24 mouse cellular contexts compared by ENCODE assay signal in the genomic region with DNA sequence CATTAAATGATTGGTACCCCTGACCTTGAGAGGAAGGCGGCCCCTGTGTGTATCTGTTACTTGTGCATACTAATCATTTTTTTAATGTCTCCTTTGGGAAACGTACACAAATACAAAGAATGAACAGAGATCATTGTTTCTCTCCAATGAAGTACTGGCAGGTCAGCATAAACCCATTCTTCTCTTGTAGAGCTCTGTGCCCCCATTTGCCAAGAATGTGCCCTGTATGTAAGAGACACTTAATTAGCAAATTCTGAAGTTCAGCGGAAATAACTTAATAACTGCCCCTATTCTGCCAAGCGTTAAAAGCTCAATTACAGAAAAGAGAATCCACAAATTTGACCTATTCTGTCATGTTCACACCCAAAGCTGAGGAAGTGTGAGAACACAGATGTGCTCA.
DNase-seq lines count a peak whose midpoint lies in the region; ATAC-seq and TF ChIP-seq lines count a peak whose summit lies in the region.
"Had no signal": no experiment of that assay in that cellular context is flagged by ENCODE, and none has a peak within 500 bp of the region (broad histone marks: within the 10 kb centered on the region; RNA-seq: fewer than 3 reads in every experiment).

No protein-coding gene starts in this region.

- H3K9me3 ChIP-seq in lung, embryonic 14.5 days (ENCODE audit: low read depth, low read length) = no peaks in the 10 kb centered on the region
- no peaks in the 10 kb centered on the region for H3K9me3 ChIP-seq in lung, postnatal 0 days (ENCODE audit: low read length)
- H3K9me3 ChIP-seq: embryonic facial prominence, embryonic 10.5 days; embryonic facial prominence, embryonic 12.5 days; forebrain, embryonic 13.5 days; forebrain, embryonic 15.5 days; G1E had no signal

- H3K4me3 ChIP-seq in lung, embryonic 14.5 days (ENCODE audit: low read depth, low read length) = no peak overlapping the region
- H3K4me3 ChIP-seq in lung, postnatal 0 days (ENCODE audit: low read depth, low read length) = no peak overlapping the region
- H3K4me3 ChIP-seq: embryonic facial prominence, embryonic 10.5 days; embryonic facial prominence, embryonic 12.5 days; forebrain, embryonic 13.5 days; forebrain, embryonic 15.5 days had no signal

- no peak overlapping the region for H3K27ac ChIP-seq in lung, embryonic 14.5 days (ENCODE audit: low read depth)
- no peak overlapping the region for H3K27ac ChIP-seq in lung, postnatal 0 days (ENCODE audit: low read length)
- H3K27ac ChIP-seq: embryonic facial prominence, embryonic 10.5 days; embryonic facial prominence, embryonic 12.5 days; forebrain, embryonic 13.5 days; forebrain, embryonic 15.5 days had no signal

- H3K4me1 ChIP-seq in lung, embryonic 14.5 days (ENCODE audit: insufficient read depth) = no peaks in the 10 kb centered on the region
- H3K4me1 ChIP-seq in lung, postnatal 0 days (ENCODE audit: insufficient read depth, low read depth, low read length) = no peaks in the 10 kb centered on the region
- H3K4me1 ChIP-seq: embryonic facial prominence, embryonic 10.5 days; embryonic facial prominence, embryonic 12.5 days; forebrain, embryonic 13.5 days; forebrain, embryonic 15.5 days had no signal

- no peak overlapping the region for H3K9ac ChIP-seq in lung, embryonic 14.5 days
- no peak overlapping the region for H3K9ac ChIP-seq in lung, postnatal 0 days (replicated peaks; ENCODE audit: low read depth)
- H3K9ac ChIP-seq: embryonic facial prominence, embryonic 12.5 days; forebrain, embryonic 13.5 days; forebrain, embryonic 15.5 days; forebrain, postnatal 0 days had no signal

- DNase-seq in lung, embryonic 14.5 days = peak; percentile 24
- no peak for DNase-seq in lung, postnatal 0 days (ENCODE audit: low spot score)
- peak; percentile 23 for DNase-seq in lung, postnatal 36 days
- DNase-seq in lung, adult 18-20 months = no peak
- peak; percentile 33 for DNase-seq in retina, postnatal 1 day
- no peak for DNase-seq in embryo, embryonic 10.5 days (ENCODE audit: low spot score)
- DNase-seq: adrenal gland, adult 2 months; adrenal gland, postnatal 10 days; adrenal gland, postnatal 25 days; B cell, adult 2 months; cerebellum, adult 11 months; cerebellum, adult 18-20 months; cerebellum, adult 8-10 months; cerebellum, adult 9-11 months; cerebellum, postnatal 14 days; cerebellum, postnatal 36 days; forebrain, postnatal 0 days had no signal

- H3K4me2 ChIP-seq in lung, embryonic 14.5 days = no peak overlapping the region
- no peak overlapping the region for H3K4me2 ChIP-seq in lung, postnatal 0 days (replicated peaks; ENCODE audit: low read depth, low read length)
- H3K4me2 ChIP-seq: embryonic facial prominence, embryonic 12.5 days; forebrain, embryonic 13.5 days; forebrain, embryonic 15.5 days had no signal

- no peaks in the 10 kb centered on the region for H3K36me3 ChIP-seq in lung, embryonic 14.5 days (ENCODE audit: insufficient read depth)
- H3K36me3 ChIP-seq in lung, postnatal 0 days (ENCODE audit: insufficient read depth, low read length) = no peaks in the 10 kb centered on the region
- H3K36me3 ChIP-seq: embryonic facial prominence, embryonic 10.5 days; embryonic facial prominence, embryonic 12.5 days; forebrain, embryonic 15.5 days; G1E had no signal

- ATAC-seq in lung, embryonic 14.5 days (ENCODE audit: insufficient read depth) = no peak
- no peak for ATAC-seq in lung, postnatal 0 days
- ATAC-seq: CD4-positive, CD25-positive, alpha-beta regulatory T cell, adult 4 months; forebrain, embryonic 13.5 days; forebrain, embryonic 15.5 days; forebrain, postnatal 0 days had no signal

- 71% methylated on average over 4 of the region's 4 CpGs for WGBS in lung, embryonic 14.5 days
- WGBS in lung, postnatal 0 days = 62% methylated on average over 4 of the region's 4 CpGs

- no peak for TF ChIP-seq CTCF in lung, embryonic 14.5 days (IDR thresholded peaks at IDR 0.05; ENCODE audit: low read depth)
- TF ChIP-seq CTCF in lung, postnatal 0 days (IDR thresholded peaks at IDR 0.05) = no peak

- no peak for TF ChIP-seq EP300 in lung, postnatal 0 days (IDR thresholded peaks at IDR 0.05)

- H3K27me3 ChIP-seq in lung, embryonic 14.5 days (ENCODE audit: insufficient read depth, low read length) = no peaks in the 10 kb centered on the region
- no peaks in the 10 kb centered on the region for H3K27me3 ChIP-seq in lung, postnatal 0 days (replicated peaks; ENCODE audit: insufficient read depth, low read length)
- H3K27me3 ChIP-seq: CH12.LX; embryonic facial prominence, embryonic 12.5 days; forebrain, embryonic 13.5 days; forebrain, embryonic 15.5 days had no signal

Comparison
In these comparisons a context has a peak if more than half of its experiments do, and no peak if none do; other contexts are left out.
1. DNase-seq: peak in lung, embryonic 14.5 days (single experiment), lung, postnatal 36 days (single experiment) and retina, postnatal 1 day (single experiment); none in lung, postnatal 0 days (single experiment), lung, adult 18-20 months (0 of 2) and embryo, embryonic 10.5 days (single experiment).